Mouse (Mus musculus) embryonic facial prominence, embryonic 12.5 days (tissue): ENCODE measurements at regions not wholly inside any gene's neighbourhood (a gene's known extent, or its start where the extent isn't known, plus 50 kb on each side); places are given as distances from the start of the nearest gene placed in this dataset.

ENCODE experiments used
- ATAC-seq: fragments of 200-750 bp; cut with Nextera tagmentation; 2 replicates; pipeline ENCODE4 v1.8.0; 2017; ENCODE audit not compliant: insufficient number of reproducible peaks, insufficient read depth, low FRiP score, low TSS enrichment
- H3K27ac ChIP-seq: fragments of 300-500 bp; sonication (generic); 2 replicates; pipeline ENCODE4 v1.5.1; 2016; ENCODE audit warnings: mild to moderate bottlenecking
- H3K27me3 ChIP-seq: fragments of 300-500 bp; sonication (generic); 2 replicates; pipeline ENCODE4 v1.6.1; 2016; ENCODE audit warnings: mild to moderate bottlenecking, moderate library complexity
- H3K36me3 ChIP-seq: fragments of 300-500 bp; sonication (generic); 2 replicates; pipeline ENCODE4 v1.6.1; 2016; ENCODE audit warnings: mild to moderate bottlenecking
- H3K4me1 ChIP-seq: fragments of 300-500 bp; sonication (generic); 2 replicates; pipeline ENCODE4 v1.6.1; 2016
- H3K4me2 ChIP-seq: fragments of 300-500 bp; sonication (generic); replicated peaks from 2 replicates; pipeline ENCODE4 v1.6.1; 2016; ENCODE audit warnings: mild to moderate bottlenecking, moderate library complexity
- H3K4me3 ChIP-seq: fragments of 300-500 bp; sonication (generic); 2 replicates; pipeline ENCODE4 v1.5.1; 2016; ENCODE audit warnings: mild to moderate bottlenecking
- H3K9ac ChIP-seq: fragments of 300-500 bp; sonication (generic); 2 replicates; pipeline ENCODE4 v1.6.1; 2016; ENCODE audit warnings: mild to moderate bottlenecking, moderate library complexity
- H3K9me3 ChIP-seq: fragments of 300-500 bp; sonication (generic); 2 replicates; pipeline ENCODE4 v1.6.1; 2016; ENCODE audit warnings: mild to moderate bottlenecking, moderate library complexity
- WGBS: fragments of 180-500 bp; shearing (Covaris S2); methylation state at CpG from one replicate; pipeline ENCODE4 v1.1.7; 2016; 5-methylcytosine and 5-hydroxymethylcytosine counted together

- peaks cover 77% of the 10 kb centered on the region for H3K27me3 ChIP-seq
- no peak overlapping the region for H3K9ac ChIP-seq
- no peak for ATAC-seq
- H3K27ac ChIP-seq: no peak overlapping the region
- no peak overlapping the region for H3K4me3 ChIP-seq
- H3K4me2 ChIP-seq: no peak overlapping the region
- H3K9me3 ChIP-seq: no peaks in the 10 kb centered on the region
- WGBS: under 1% methylated on average over 8 of the region's 8 CpGs
- H3K36me3 ChIP-seq: no peaks in the 10 kb centered on the region
- H3K4me1 ChIP-seq: 0 out of 2 replicates have a peak, but pooled peaks cover 4% of the 10 kb centered on the region
Observed at GRCm38 (mm10) chr13:83716711-83717171, 212.9 kb downstream of the Mef2c start.

- 11% methylated on average over 4 of the region's 4 CpGs for WGBS
- H3K27ac ChIP-seq: no peak overlapping the region
Observed at GRCm38 (mm10) chr13:83717686-83718210, 213.9 kb downstream of the Mef2c start.

DNA sequence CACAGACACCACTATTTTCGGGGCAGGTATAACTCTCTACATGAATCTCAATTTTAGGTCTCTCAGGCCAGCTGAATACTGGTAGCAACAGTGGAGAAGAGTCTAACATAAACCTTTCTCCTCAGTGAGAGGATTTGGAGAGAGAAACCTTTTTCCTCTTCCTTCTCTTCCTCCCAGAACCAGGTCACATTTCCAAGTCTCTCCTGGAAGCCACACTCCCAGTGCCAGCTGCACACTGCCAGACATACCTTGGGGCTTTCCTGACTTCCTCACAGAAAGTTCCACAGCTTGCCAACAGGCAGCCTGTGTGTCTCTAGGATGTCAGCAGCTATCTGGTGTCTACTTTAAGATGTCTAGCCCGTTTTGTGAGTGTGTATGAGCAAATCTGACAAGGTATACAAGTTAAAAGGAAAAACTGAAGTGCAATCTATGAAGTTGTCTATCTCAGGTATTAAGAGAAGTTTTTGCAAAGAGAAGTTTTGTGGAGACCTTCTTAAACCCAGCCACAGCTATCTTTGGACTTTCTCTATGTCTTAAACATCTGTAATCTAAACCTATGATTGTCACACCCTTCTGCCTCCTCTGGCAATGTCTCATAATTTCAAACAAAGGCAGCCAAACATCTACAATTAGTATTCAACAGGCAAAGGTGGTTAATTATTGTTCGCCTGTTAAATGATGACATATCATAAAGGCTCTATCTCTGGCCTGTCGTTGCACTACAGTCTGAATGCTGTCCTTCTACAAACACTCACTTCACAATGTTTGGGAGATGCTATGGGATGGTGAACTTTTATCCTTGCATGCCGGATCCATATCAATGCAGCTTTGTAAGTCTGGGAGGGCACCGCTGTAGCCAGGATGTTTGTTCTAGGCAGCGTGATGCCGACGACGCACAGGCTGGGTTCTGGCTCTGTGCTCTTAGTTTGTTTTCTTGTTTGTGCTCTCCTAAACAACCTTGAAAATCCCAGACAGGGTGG is 214.9 kb downstream of the Mef2c start:
- no peak overlapping the region for H3K9ac ChIP-seq
- H3K4me1 ChIP-seq: 0 out of 2 replicates have a peak, but pooled peaks cover 4% of the 10 kb centered on the region
- WGBS: 7% methylated on average over 10 of the region's 10 CpGs
- H3K9me3 ChIP-seq: no peaks in the 10 kb centered on the region
- no peak for ATAC-seq
- no peak overlapping the region for H3K4me3 ChIP-seq
- no peak overlapping the region for H3K4me2 ChIP-seq
- no peak overlapping the region for H3K27ac ChIP-seq
- H3K27me3 ChIP-seq: peaks cover 82% of the 10 kb centered on the region
- no peaks in the 10 kb centered on the region for H3K36me3 ChIP-seq

More at GRCm38 (mm10) chr13:83717686-83718210, 213.9 kb downstream of the Mef2c start:
- no peaks in the 10 kb centered on the region for H3K36me3 ChIP-seq
- no peak overlapping the region for H3K4me2 ChIP-seq
- no peak for ATAC-seq
- H3K4me3 ChIP-seq: no peak overlapping the region
- H3K27me3 ChIP-seq: peaks cover 80% of the 10 kb centered on the region
- H3K4me1 ChIP-seq: 0 out of 2 replicates have a peak, but pooled peaks cover 4% of the 10 kb centered on the region
- H3K9me3 ChIP-seq: no peaks in the 10 kb centered on the region
- H3K9ac ChIP-seq: no peak overlapping the region

- Histone ChIP-seq H3K4me2 (no peak overlapping the region), H3K9me3 (no peaks in the 10 kb centered on the region), H3K4me3 (no peak overlapping the region), H3K4me1 (0 out of 2 replicates have a peak, but pooled peaks cover 4% of the 10 kb centered on the region), H3K27ac (no peak overlapping the region), H3K27me3 (peaks cover 81% of the 10 kb centered on the region), H3K36me3 (no peaks in the 10 kb centered on the region), H3K9ac (no peak overlapping the region)
- 3% methylated on average over 24 of the region's 24 CpGs for WGBS
- ATAC-seq: no peak
Observed at GRCm38 (mm10) chr13:83719635-83720291, 215.9 kb downstream of the Mef2c start.

- Histone ChIP-seq H3K27me3 (peaks cover 82% of the 10 kb centered on the region), H3K4me3 (no peak overlapping the region), H3K9ac (no peak overlapping the region), H3K9me3 (no peaks in the 10 kb centered on the region), H3K27ac (no peak overlapping the region), H3K4me1 (0 out of 2 replicates have a peak, but pooled peaks cover 4% of the 10 kb centered on the region), H3K36me3 (no peaks in the 10 kb centered on the region), H3K4me2 (no peak overlapping the region)
- WGBS: 1% methylated on average over 12 of the region's 12 CpGs
- ATAC-seq: no peak
Observed at GRCm38 (mm10) chr13:83720352-83720751, 216.5 kb downstream of the Mef2c start.

DNA sequence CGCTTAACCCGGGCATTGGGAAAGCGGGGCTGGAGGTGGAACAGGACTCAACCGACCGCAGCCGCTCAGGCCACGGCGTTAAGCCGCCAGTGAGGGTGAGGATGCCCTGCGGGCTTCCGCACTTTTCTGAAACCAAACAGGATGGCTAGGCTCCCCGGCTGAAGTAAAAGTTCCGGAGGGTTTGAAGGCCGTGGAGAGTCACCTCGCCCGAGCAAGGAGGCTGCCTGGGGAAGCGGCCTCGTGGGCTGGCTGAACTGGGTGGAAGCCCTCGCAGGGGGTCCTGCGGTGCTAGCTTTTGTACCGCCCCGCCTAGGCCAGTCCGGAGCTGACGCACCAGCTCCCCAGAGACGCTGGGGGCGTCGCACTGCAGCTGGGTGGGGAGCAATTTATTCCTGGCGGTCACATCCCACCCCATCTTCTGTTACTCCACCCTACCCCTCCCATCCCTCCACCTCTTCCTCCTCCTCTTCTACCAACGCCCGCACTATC is 217.1 kb downstream of the Mef2c start:
- under 1% methylated on average over 30 of the region's 30 CpGs for WGBS
- peak; percentile 72; the same call in 1 of the 2 replicates for ATAC-seq
- Histone ChIP-seq H3K4me1 (0 out of 2 replicates have a peak, but pooled peaks cover 4% of the 10 kb centered on the region), H3K4me2 (peak overlapping the region; percentile 35), H3K9me3 (no peaks in the 10 kb centered on the region), H3K27ac (no peak overlapping the region), H3K9ac (no peak overlapping the region), H3K4me3 (peak overlapping the region; percentile 27), H3K27me3 (peaks cover 84% of the 10 kb centered on the region), H3K36me3 (no peaks in the 10 kb centered on the region)

DNA sequence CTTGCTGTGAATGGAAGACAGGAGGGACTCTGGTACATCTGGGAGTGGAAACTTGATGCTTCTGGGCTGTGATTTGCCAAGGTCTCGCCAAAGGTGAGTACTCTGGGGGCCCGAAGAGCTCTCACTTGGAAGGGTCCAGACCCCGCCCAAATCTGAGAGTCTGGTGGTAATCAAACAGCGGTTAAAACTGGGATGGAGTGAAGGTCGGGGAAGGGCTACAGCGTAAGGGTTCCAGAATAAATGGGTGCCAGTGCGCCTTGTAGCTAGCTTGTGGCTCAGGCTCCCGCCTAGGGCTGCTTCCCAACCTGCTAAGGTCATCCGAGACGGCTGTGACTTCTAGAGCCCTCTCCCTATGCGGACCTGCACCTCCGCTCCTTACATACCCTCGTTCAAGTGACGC is 217.7 kb downstream of the Mef2c start:
- peak overlapping the region; percentile 29; the same call in 1 of the 2 replicates for H3K9ac ChIP-seq
- no peaks in the 10 kb centered on the region for H3K36me3 ChIP-seq
- ATAC-seq: no peak; the same call in 1 of the 2 replicates
- no peaks in the 10 kb centered on the region for H3K9me3 ChIP-seq
- H3K4me2 ChIP-seq: peak overlapping the region; percentile 35; the same call in 1 of the 2 replicates
- WGBS: 1% methylated on average over 14 of the region's 14 CpGs
- peaks cover 81% of the 10 kb centered on the region for H3K27me3 ChIP-seq
- 0 out of 2 replicates have a peak, but pooled peaks cover 4% of the 10 kb centered on the region for H3K4me1 ChIP-seq
- peak overlapping the region; percentile 12; the same call in 1 of the 2 replicates for H3K27ac ChIP-seq
- H3K4me3 ChIP-seq: peak overlapping the region; percentile 27

DNA sequence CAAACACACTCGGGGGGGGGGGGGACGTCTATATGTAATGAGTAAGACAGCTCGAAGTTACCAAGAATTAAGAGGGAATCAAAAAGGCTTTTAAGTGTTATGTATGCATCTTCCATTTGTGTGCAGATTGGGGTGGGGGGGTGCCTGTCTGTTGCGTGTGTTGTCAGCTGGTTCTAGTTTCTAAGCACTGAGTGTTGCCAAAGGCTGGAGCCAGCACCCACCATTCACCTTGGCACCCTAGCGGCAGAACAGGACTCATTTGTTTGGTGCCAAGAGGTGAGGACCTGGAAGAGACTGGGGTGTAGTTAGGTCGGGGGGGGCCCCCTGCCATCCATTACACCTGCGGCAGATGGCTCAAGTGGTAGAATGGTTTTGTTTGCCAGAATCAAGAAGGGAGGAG is 218.4 kb downstream of the Mef2c start:
- Histone ChIP-seq H3K36me3 (no peaks in the 10 kb centered on the region), H3K9ac (no peak overlapping the region), H3K4me2 (0 out of 2 replicates have a peak overlapping the region, but pooled peaks have one; percentile 11), H3K27ac (no peak overlapping the region), H3K27me3 (peaks cover 80% of the 10 kb centered on the region), H3K9me3 (no peaks in the 10 kb centered on the region), H3K4me3 (0 out of 2 replicates have a peak overlapping the region, but pooled peaks have one; percentile 9), H3K4me1 (0 out of 2 replicates have a peak, but pooled peaks cover 6% of the 10 kb centered on the region)
- WGBS: 5% methylated on average over 7 of the region's 7 CpGs
- ATAC-seq: no peak

GRCm38 (mm10) chr13:83722791-83723190 is 219.0 kb downstream of the Mef2c start:
- no peak overlapping the region for H3K4me2 ChIP-seq
- 0 out of 2 replicates have a peak, but pooled peaks cover 8% of the 10 kb centered on the region for H3K4me1 ChIP-seq
- H3K4me3 ChIP-seq: no peak overlapping the region
- H3K9me3 ChIP-seq: no peaks in the 10 kb centered on the region
- H3K36me3 ChIP-seq: no peaks in the 10 kb centered on the region
- no peak overlapping the region for H3K9ac ChIP-seq
- 3% methylated on average over 3 of the region's 3 CpGs for WGBS
- H3K27me3 ChIP-seq: peaks cover 80% of the 10 kb centered on the region
- no peak overlapping the region for H3K27ac ChIP-seq
- no peak for ATAC-seq

GRCm38 (mm10) chr13:83723396-83723795 is 219.6 kb downstream of the Mef2c start:
- 6% methylated on average over 2 of the region's 2 CpGs for WGBS
- H3K4me1 ChIP-seq: 0 out of 2 replicates have a peak, but pooled peaks cover 8% of the 10 kb centered on the region
- H3K4me2 ChIP-seq: no peak overlapping the region
- H3K4me3 ChIP-seq: no peak overlapping the region
- H3K9ac ChIP-seq: no peak overlapping the region
- H3K36me3 ChIP-seq: no peaks in the 10 kb centered on the region
- no peak overlapping the region for H3K27ac ChIP-seq
- peaks cover 77% of the 10 kb centered on the region for H3K27me3 ChIP-seq
- ATAC-seq: no peak
- no peaks in the 10 kb centered on the region for H3K9me3 ChIP-seq

GRCm38 (mm10) chr13:83724196-83724595 is 220.4 kb downstream of the Mef2c start:
- WGBS: 22% methylated on average over 3 of the region's 3 CpGs
- Histone ChIP-seq H3K9me3 (no peaks in the 10 kb centered on the region), H3K9ac (no peak overlapping the region), H3K4me3 (no peak overlapping the region), H3K4me1 (0 out of 2 replicates have a peak, but pooled peaks cover 8% of the 10 kb centered on the region), H3K4me2 (no peak overlapping the region), H3K27me3 (peaks cover 75% of the 10 kb centered on the region), H3K36me3 (no peaks in the 10 kb centered on the region), H3K27ac (no peak overlapping the region)
- ATAC-seq: no peak
